Mouse (Mus musculus) layer of hippocampus, adult 11-12 months (tissue): ENCODE results near the gene Lgr6.
A peak's percentile ranks its signal among the peaks of the same experiment; 100 is the strongest.

ENCODE experiments used
- DNase-seq: peaks from one replicate; pipeline ENCODE4 v3.0.0; 2022; ENCODE audit warnings: low spot score

The Lgr6 gene

GRCm38 (mm10) chr1:135016907-135017655 lies 88.0 kb downstream of the Lgr6 start:
- no peak for DNase-seq

- no peak for DNase-seq
Observed at GRCm38 (mm10) chr1:135014921-135015445, 90.1 kb downstream of the Lgr6 start.

- DNase-seq: no peak
Observed at GRCm38 (mm10) chr1:135012472-135012871, 92.6 kb downstream of the Lgr6 start.

GRCm38 (mm10) chr1:135011912-135012311 lies 93.2 kb downstream of the Lgr6 start:
- no peak for DNase-seq

GRCm38 (mm10) chr1:135009833-135010232 lies 95.2 kb downstream of the Lgr6 start:
- DNase-seq: no peak

- no peak for DNase-seq
Observed at GRCm38 (mm10) chr1:135005696-135006095, 99.4 kb downstream of the Lgr6 start.

GRCm38 (mm10) chr1:135003346-135003745 lies 101.7 kb downstream of the Lgr6 start:
- DNase-seq: no peak

GRCm38 (mm10) chr1:135000527-135000926 lies 104.5 kb downstream of the Lgr6 start:
- DNase-seq: no peak

- no peak for DNase-seq
Observed at GRCm38 (mm10) chr1:134998231-134998630, 106.8 kb downstream of the Lgr6 start.

GRCm38 (mm10) chr1:134997568-134997967 lies 107.5 kb downstream of the Lgr6 start:
- DNase-seq: no peak

GRCm38 (mm10) chr1:134996471-134996870 lies 108.6 kb downstream of the Lgr6 start:
- no peak for DNase-seq

GRCm38 (mm10) chr1:134995954-134996353 lies 109.1 kb downstream of the Lgr6 start:
- no peak for DNase-seq

- no peak for DNase-seq
Observed at GRCm38 (mm10) chr1:134995437-134995836, 109.6 kb downstream of the Lgr6 start.

GRCm38 (mm10) chr1:134994739-134995138 lies 110.3 kb downstream of the Lgr6 start:
- no peak for DNase-seq

GRCm38 (mm10) chr1:134992046-134992645 lies 112.9 kb downstream of the Lgr6 start:
- DNase-seq: no peak

GRCm38 (mm10) chr1:134989372-134989771 lies 115.7 kb downstream of the Lgr6 start:
- DNase-seq: peak; percentile 83

- DNase-seq: no peak
Observed at GRCm38 (mm10) chr1:134987962-134988341, 117.1 kb downstream of the Lgr6 start.

GRCm38 (mm10) chr1:134987173-134987961 lies 117.7 kb downstream of the Lgr6 start:
- DNase-seq: peak; percentile 52

GRCm38 (mm10) chr1:134972920-134973319 lies 132.2 kb downstream of the Lgr6 start:
- DNase-seq: no peak

GRCm38 (mm10) chr1:134965430-134965829 lies 139.6 kb downstream of the Lgr6 start:
- no peak for DNase-seq

- DNase-seq: no peak
Observed at GRCm38 (mm10) chr1:134962821-134963220, 142.3 kb downstream of the Lgr6 start.

- peak; percentile 94 for DNase-seq
Observed at GRCm38 (mm10) chr1:134962053-134962803, 142.8 kb downstream of the Lgr6 start, which contains the start of gene Ube2t. Gene Ube2t (plus strand): TSS chr1:134962565.
